Mouse (Mus musculus): ENCODE data around the gene Ptprb. TPM values are rescaled to one million over a fixed set of nuclear protein-coding genes. Genes with fewer than 3 reads are reported as not detected.
A peak's percentile ranks its signal among the peaks of the same experiment; 100 is the strongest.

The Ptprb gene
- polyA plus RNA-seq, 1 experiment: 2.8 TPM

- TF ChIP-seq POLR2A (IDR thresholded peaks at IDR 0.05; ENCODE audit: borderline replicate concordance, control insufficient read depth, low read depth, low read length) (no peak), CTCF (IDR thresholded peaks at IDR 0.05; ENCODE audit: control insufficient read depth, insufficient read depth, low read length) (no peak)
- no peaks in the 10 kb centered on the region for H3K4me1 ChIP-seq (ENCODE audit: control insufficient read depth, insufficient read depth, low read length)
- no peak overlapping the region for H3K4me3 ChIP-seq (replicated peaks; ENCODE audit: control insufficient read depth, low read depth, low read length)
- H3K27ac ChIP-seq (ENCODE audit: control insufficient read depth, insufficient read depth, low read depth, low read length, poor library complexity): no peak overlapping the region
- WGBS: under 1% methylated on average over 36 of the region's 36 CpGs
Measured at GRCm38 (mm10) chr10:116301258-116301657, 25.9 kb downstream of the Ptprb start.

GRCm38 (mm10) chr10:116304355-116304754 lies 29.0 kb downstream of the Ptprb start:
- Histone ChIP-seq H3K4me3 (replicated peaks; ENCODE audit: control insufficient read depth, low read depth, low read length) (no peak overlapping the region), H3K27ac (ENCODE audit: control insufficient read depth, insufficient read depth, low read depth, low read length, poor library complexity) (no peak overlapping the region), H3K4me1 (ENCODE audit: control insufficient read depth, insufficient read depth, low read length) (no peaks in the 10 kb centered on the region)
- 79% methylated on average over 4 of the region's 4 CpGs for WGBS
- TF ChIP-seq POLR2A (IDR thresholded peaks at IDR 0.05; ENCODE audit: borderline replicate concordance, control insufficient read depth, low read depth, low read length) (no peak), CTCF (IDR thresholded peaks at IDR 0.05; ENCODE audit: control insufficient read depth, insufficient read depth, low read length) (no peak)

- WGBS: 76% methylated on average over 2 of the region's 2 CpGs
- Histone ChIP-seq H3K4me1 (ENCODE audit: control insufficient read depth, insufficient read depth, low read length) (no peaks in the 10 kb centered on the region), H3K27ac (ENCODE audit: control insufficient read depth, insufficient read depth, low read depth, low read length, poor library complexity) (no peak overlapping the region), H3K4me3 (replicated peaks; ENCODE audit: control insufficient read depth, low read depth, low read length) (no peak overlapping the region)
- TF ChIP-seq CTCF (IDR thresholded peaks at IDR 0.05; ENCODE audit: control insufficient read depth, insufficient read depth, low read length) (no peak), POLR2A (IDR thresholded peaks at IDR 0.05; ENCODE audit: borderline replicate concordance, control insufficient read depth, low read depth, low read length) (no peak)
Measured at GRCm38 (mm10) chr10:116309460-116309859, 34.1 kb downstream of the Ptprb start.

- WGBS: 67% methylated on average over 11 of the region's 11 CpGs
- no peak overlapping the region for H3K27ac ChIP-seq (ENCODE audit: control insufficient read depth, insufficient read depth, low read depth, low read length, poor library complexity)
- no peak overlapping the region for H3K4me3 ChIP-seq (replicated peaks; ENCODE audit: control insufficient read depth, low read depth, low read length)
- no peak for TF ChIP-seq POLR2A (IDR thresholded peaks at IDR 0.05; ENCODE audit: borderline replicate concordance, control insufficient read depth, low read depth, low read length)
- TF ChIP-seq CTCF (IDR thresholded peaks at IDR 0.05; ENCODE audit: control insufficient read depth, insufficient read depth, low read length): no peak
- no peaks in the 10 kb centered on the region for H3K4me1 ChIP-seq (ENCODE audit: control insufficient read depth, insufficient read depth, low read length)
Measured at GRCm38 (mm10) chr10:116310516-116311210, 35.3 kb downstream of the Ptprb start.

GRCm38 (mm10) chr10:116319246-116319645 lies 43.9 kb downstream of the Ptprb start:
- 24% methylated on average over 12 of the region's 12 CpGs for WGBS
- Histone ChIP-seq H3K4me1 (ENCODE audit: control insufficient read depth, insufficient read depth, low read length) (no peaks in the 10 kb centered on the region), H3K27ac (ENCODE audit: control insufficient read depth, insufficient read depth, low read depth, low read length, poor library complexity) (no peak overlapping the region), H3K4me3 (replicated peaks; ENCODE audit: control insufficient read depth, low read depth, low read length) (no peak overlapping the region)
- TF ChIP-seq POLR2A (IDR thresholded peaks at IDR 0.05; ENCODE audit: borderline replicate concordance, control insufficient read depth, low read depth, low read length): no peak
- peak; percentile 34 for TF ChIP-seq CTCF (IDR thresholded peaks at IDR 0.05; ENCODE audit: control insufficient read depth, insufficient read depth, low read length)

- Histone ChIP-seq H3K27ac (ENCODE audit: control insufficient read depth, insufficient read depth, low read depth, low read length, poor library complexity) (no peak overlapping the region), H3K4me1 (ENCODE audit: control insufficient read depth, insufficient read depth, low read length) (no peaks in the 10 kb centered on the region), H3K4me3 (replicated peaks; ENCODE audit: control insufficient read depth, low read depth, low read length) (no peak overlapping the region)
- TF ChIP-seq POLR2A (IDR thresholded peaks at IDR 0.05; ENCODE audit: borderline replicate concordance, control insufficient read depth, low read depth, low read length): no peak
- no peak for TF ChIP-seq CTCF (IDR thresholded peaks at IDR 0.05; ENCODE audit: control insufficient read depth, insufficient read depth, low read length)
- WGBS: 86% methylated on average over 5 of the region's 5 CpGs
Measured at GRCm38 (mm10) chr10:116329086-116329485, 53.8 kb downstream of the Ptprb start.

- Histone ChIP-seq H3K4me1 (ENCODE audit: control insufficient read depth, insufficient read depth, low read length) (no peaks in the 10 kb centered on the region), H3K4me3 (replicated peaks; ENCODE audit: control insufficient read depth, low read depth, low read length) (no peak overlapping the region), H3K27ac (ENCODE audit: control insufficient read depth, insufficient read depth, low read depth, low read length, poor library complexity) (no peak overlapping the region)
- TF ChIP-seq POLR2A (IDR thresholded peaks at IDR 0.05; ENCODE audit: borderline replicate concordance, control insufficient read depth, low read depth, low read length) (no peak), CTCF (IDR thresholded peaks at IDR 0.05; ENCODE audit: control insufficient read depth, insufficient read depth, low read length) (peak; percentile 69)
- WGBS: 27% methylated on average over 5 of the region's 5 CpGs
Measured at GRCm38 (mm10) chr10:116330458-116330857, 55.1 kb downstream of the Ptprb start.

GRCm38 (mm10) chr10:116330961-116331510 lies 55.7 kb downstream of the Ptprb start:
- 77% methylated on average over 23 of the region's 23 CpGs for WGBS
- Histone ChIP-seq H3K27ac (ENCODE audit: control insufficient read depth, insufficient read depth, low read depth, low read length, poor library complexity) (no peak overlapping the region), H3K4me1 (ENCODE audit: control insufficient read depth, insufficient read depth, low read length) (no peaks in the 10 kb centered on the region), H3K4me3 (replicated peaks; ENCODE audit: control insufficient read depth, low read depth, low read length) (no peak overlapping the region)
- no peak for TF ChIP-seq POLR2A (IDR thresholded peaks at IDR 0.05; ENCODE audit: borderline replicate concordance, control insufficient read depth, low read depth, low read length)
- TF ChIP-seq CTCF (IDR thresholded peaks at IDR 0.05; ENCODE audit: control insufficient read depth, insufficient read depth, low read length): no peak
